Mouse (Mus musculus) stomach, postnatal 0 days (tissue): ENCODE data around the gene Mlx.

Source experiments
- CTCF ChIP-seq: IDR thresholded peaks from 2 replicates; pipeline ENCODE4 v1.5.1; 2016; ENCODE audit warnings: antibody characterized with exemption, low read depth, mild to moderate bottlenecking, moderate library complexity
- EP300 ChIP-seq: optimal IDR thresholded peaks from 2 replicates; pipeline ENCODE3; 2016; ENCODE audit warnings: antibody characterized with exemption

- TF ChIP-seq CTCF, result no peak
- no peak for TF ChIP-seq EP300
These were observed 35.5 kb upstream of the Mlx start for GRCm38 (mm10) chr11:101051617-101052016.
